9 mouse cellular contexts compared by ENCODE assay signal in genomic region chr2:91537588-91538205, GRCm38 (mm10). TPM values are rescaled to one million over a fixed set of nuclear protein-coding genes. Genes with fewer than 3 reads are reported as not detected.
DNase-seq lines count a peak whose midpoint lies in the region; ATAC-seq lines count a peak whose summit lies in the region.
"Had no signal": no experiment of that assay in that cellular context is flagged by ENCODE, and none has a peak within 500 bp of the region (broad histone marks: within the 10 kb centered on the region; RNA-seq: fewer than 3 reads in every experiment).

No protein-coding gene starts in this region.

- no peaks in the 10 kb centered on the region for H3K27me3 ChIP-seq in forebrain, embryonic 14.5 days (replicated peaks; ENCODE audit: control insufficient read depth, insufficient read depth, low read length)
- no peaks in the 10 kb centered on the region for H3K27me3 ChIP-seq in liver, embryonic 15.5 days
- H3K27me3 ChIP-seq in neural tube, embryonic 11.5 days (ENCODE audit: control insufficient read depth, insufficient read depth, low read length), result no peaks in the 10 kb centered on the region
- no peaks in the 10 kb centered on the region for H3K27me3 ChIP-seq in stomach, embryonic 16.5 days (ENCODE audit: control insufficient read depth, insufficient read depth, low read length)
- H3K27me3 ChIP-seq: CH12.LX had no signal

- WGBS in forebrain, embryonic 14.5 days, result 2% methylated on average over 17 of the region's 17 CpGs
- WGBS in liver, embryonic 15.5 days (ENCODE audit: insufficient replicate concordance), result 3% methylated on average over 17 of the region's 17 CpGs
- WGBS in neural tube, embryonic 11.5 days, result 5% methylated on average over 17 of the region's 17 CpGs
- 3% methylated on average over 17 of the region's 17 CpGs for WGBS in stomach, embryonic 16.5 days

- H3K27ac ChIP-seq in forebrain, embryonic 14.5 days (ENCODE audit: low read depth, low read length), result no peak overlapping the region
- H3K27ac ChIP-seq in liver, embryonic 15.5 days (replicated peaks), result peak overlapping the region; percentile 14; the same call in 1 of the 2 replicates
- no peak overlapping the region for H3K27ac ChIP-seq in neural tube, embryonic 11.5 days (ENCODE audit: low read depth, low read length)
- H3K27ac ChIP-seq in stomach, embryonic 16.5 days (ENCODE audit: low read length), result peak overlapping the region; percentile 39; the same call in 1 of the 2 replicates

- intact Hi-C loops in heart, postnatal 10 days (cut with DNase I), result no loop called here

- no peaks in the 10 kb centered on the region for H3K9me3 ChIP-seq in forebrain, embryonic 14.5 days (replicated peaks; ENCODE audit: control insufficient read depth, low read length)
- H3K9me3 ChIP-seq in liver, embryonic 15.5 days (replicated peaks), result no peaks in the 10 kb centered on the region
- no peaks in the 10 kb centered on the region for H3K9me3 ChIP-seq in neural tube, embryonic 11.5 days (ENCODE audit: control insufficient read depth, low read length)
- H3K9me3 ChIP-seq in stomach, embryonic 16.5 days (replicated peaks; ENCODE audit: control insufficient read depth, low read length), result no peaks in the 10 kb centered on the region

- ATAC-seq in CD4-positive, CD25-positive, alpha-beta regulatory T cell, adult 4 months, result peak; percentile 100
- peak; percentile 89 for ATAC-seq in forebrain, embryonic 14.5 days
- peak; percentile 97 for ATAC-seq in liver, embryonic 15.5 days (ENCODE audit: insufficient read depth)
- peak; percentile 55 for ATAC-seq in neural tube, embryonic 11.5 days (ENCODE audit: insufficient read depth, low FRiP score, low TSS enrichment)
- ATAC-seq in stomach, embryonic 16.5 days (ENCODE audit: insufficient read depth, low FRiP score), result peak; percentile 98

- peak overlapping the region; percentile 46 for H3K4me2 ChIP-seq in forebrain, embryonic 14.5 days (ENCODE audit: low read length)
- peak overlapping the region; percentile 86 for H3K4me2 ChIP-seq in liver, embryonic 15.5 days
- peak overlapping the region; percentile 28 for H3K4me2 ChIP-seq in neural tube, embryonic 11.5 days (ENCODE audit: low read depth)
- H3K4me2 ChIP-seq in stomach, embryonic 16.5 days (ENCODE audit: low read depth, low read length), result peak overlapping the region; percentile 58

- 0 out of 2 replicates have a peak overlapping the region, but pooled peaks have one; percentile 9 for H3K9ac ChIP-seq in forebrain, embryonic 14.5 days (ENCODE audit: low read length)
- peak overlapping the region; percentile 42 for H3K9ac ChIP-seq in liver, embryonic 15.5 days
- no peak overlapping the region; the same call in 1 of the 2 replicates for H3K9ac ChIP-seq in neural tube, embryonic 11.5 days (ENCODE audit: low read length)
- peak overlapping the region; percentile 53 for H3K9ac ChIP-seq in stomach, embryonic 16.5 days (ENCODE audit: low read length)

- DNase-seq in cerebellum, adult 11 months, result peak; percentile 76
- peak; percentile 77 for DNase-seq in forebrain, embryonic 14.5 days (ENCODE audit: low spot score)
- DNase-seq in heart, postnatal 10 days, result peak; percentile 92 to 94
- DNase-seq in kidney, postnatal 4 days, result peak; percentile 86 to 93
- peak; percentile 78 for DNase-seq in neural tube, embryonic 11.5 days (ENCODE audit: low spot score)

- peak overlapping the region; percentile 23 for H3K4me3 ChIP-seq in forebrain, embryonic 14.5 days (ENCODE audit: low read depth, low read length)
- H3K4me3 ChIP-seq in liver, embryonic 15.5 days (replicated peaks), result peak overlapping the region; percentile 59
- 0 out of 2 replicates have a peak overlapping the region, but pooled peaks have one; percentile 10 for H3K4me3 ChIP-seq in neural tube, embryonic 11.5 days (ENCODE audit: low read depth, low read length)
- H3K4me3 ChIP-seq in stomach, embryonic 16.5 days (replicated peaks; ENCODE audit: low read length), result peak overlapping the region; percentile 49

- H3K36me3 ChIP-seq in forebrain, embryonic 14.5 days (ENCODE audit: control insufficient read depth, insufficient read depth, low read length), result no peaks in the 10 kb centered on the region
- peaks cover 4% of the 10 kb centered on the region; the same call in 1 of the 2 replicates for H3K36me3 ChIP-seq in liver, embryonic 15.5 days (replicated peaks)
- no peaks in the 10 kb centered on the region for H3K36me3 ChIP-seq in neural tube, embryonic 11.5 days (ENCODE audit: control insufficient read depth, insufficient read depth, low read length)
- no peaks in the 10 kb centered on the region for H3K36me3 ChIP-seq in stomach, embryonic 16.5 days (ENCODE audit: control insufficient read depth, insufficient read depth, low read length)

- H3K4me1 ChIP-seq in forebrain, embryonic 14.5 days (ENCODE audit: control insufficient read depth, insufficient read depth, low read length), result peaks cover 6% of the 10 kb centered on the region
- peaks cover 25% of the 10 kb centered on the region for H3K4me1 ChIP-seq in liver, embryonic 15.5 days (replicated peaks)
- peaks cover 4% of the 10 kb centered on the region; the same call in 1 of the 2 replicates for H3K4me1 ChIP-seq in neural tube, embryonic 11.5 days (ENCODE audit: control insufficient read depth, insufficient read depth, low read length)
- H3K4me1 ChIP-seq in stomach, embryonic 16.5 days (ENCODE audit: control insufficient read depth, insufficient read depth, low read length), result no peaks in the 10 kb centered on the region

RNA-seq across cellular contexts. Expression of gene Ckap5, which starts 11.1 kb away (rescaled TPM):
- 10 to 100 TPM; 44.5 to 62.8 TPM for polyA plus RNA-seq in CD4-positive, CD25-positive, alpha-beta regulatory T cell, adult 4 months (2017; shearing (Covaris generic))
- 106 and 133 TPM in 2 replicates for polyA plus RNA-seq in forebrain, embryonic 14.5 days (2014; fragmentation: Nextera tagmentation; extraction: Ambion mirVana)
- 10 to 100 TPM; 56.7 to 69.6 TPM for total RNA-seq in heart, postnatal 10 days (2021)
- polyA plus RNA-seq in liver, embryonic 15.5 days (2015; fragmentation: Nextera tagmentation; extraction: Ambion mirVana), result 34.4 and 40.6 TPM in 2 replicates
- 131 TPM in 2 replicates for polyA plus RNA-seq in neural tube, embryonic 11.5 days (2014; fragmentation: Nextera tagmentation; extraction: Ambion mirVana)
- polyA plus RNA-seq in stomach, embryonic 16.5 days (2015; fragmentation: Nextera tagmentation; extraction: Ambion mirVana), result 54.3 and 64.1 TPM in 2 replicates

Comparison
In these comparisons a context has a peak if more than half of its experiments do, and no peak if none do; other contexts are left out.
1. H3K27ac ChIP-seq: peak in liver, embryonic 15.5 days (single experiment) and stomach, embryonic 16.5 days (single experiment); none in forebrain, embryonic 14.5 days (single experiment) and neural tube, embryonic 11.5 days (single experiment).
2. H3K4me2 ChIP-seq: peak in every context shown above with its lines; median percentile 86 in liver, embryonic 15.5 days; 58 in stomach, embryonic 16.5 days; 46 in forebrain, embryonic 14.5 days; 28 in neural tube, embryonic 11.5 days.
3. Peak in every context shown above with its lines, with median percentiles within 50 percentile points of each other: ATAC-seq, DNase-seq and H3K4me3 ChIP-seq.